Mouse (Mus musculus) stomach, embryonic 16.5 days (tissue): ENCODE measurements around the gene Stxbp3. TPM values are rescaled to one million over a fixed set of nuclear protein-coding genes. Genes with fewer than 3 reads are reported as not detected.

Experiments
- ATAC-seq: fragments of 200-750 bp; cut with Nextera tagmentation; 2 replicates; pipeline ENCODE4 v1.8.0; 2017; ENCODE audit warnings: moderate number of reproducible peaks, moderate TSS enrichment; ENCODE audit not compliant: insufficient read depth, low FRiP score
- H3K27ac ChIP-seq: fragments of 300-500 bp; sonication (generic); 2 replicates; pipeline ENCODE4 v1.5.1; 2014; ENCODE audit warnings: low read length
- H3K27me3 ChIP-seq: fragments of 300-500 bp; sonication (generic); 2 replicates; pipeline ENCODE4 v1.6.1; 2014; ENCODE audit warnings: low read length, control low read depth, mixed read lengths; ENCODE audit not compliant: control insufficient read depth, insufficient read depth
- H3K36me3 ChIP-seq: fragments of 300-500 bp; sonication (generic); 2 replicates; pipeline ENCODE4 v1.6.1; 2014; ENCODE audit warnings: low read length; ENCODE audit not compliant: control insufficient read depth, insufficient read depth
- H3K4me1 ChIP-seq: fragments of 300-500 bp; sonication (generic); 2 replicates; pipeline ENCODE4 v1.6.1; 2014; ENCODE audit warnings: low read length, control low read depth, mixed read lengths; ENCODE audit not compliant: control insufficient read depth, insufficient read depth
- H3K4me2 ChIP-seq: fragments of 300-500 bp; sonication (generic); 2 replicates; pipeline ENCODE4 v1.6.1; 2014; ENCODE audit warnings: low read depth, low read length, mixed read lengths
- H3K4me3 ChIP-seq: fragments of 300-500 bp; sonication (generic); replicated peaks from 2 replicates; pipeline ENCODE4 v1.5.1; 2014; ENCODE audit warnings: mild to moderate bottlenecking, low read length
- H3K9ac ChIP-seq: fragments of 300-500 bp; sonication (generic); 2 replicates; pipeline ENCODE4 v1.6.1; 2014; ENCODE audit warnings: low read length
- H3K9me3 ChIP-seq: fragments of 300-500 bp; sonication (generic); replicated peaks from 2 replicates; pipeline ENCODE4 v1.6.1; 2016; ENCODE audit warnings: low read length, control low read depth; ENCODE audit not compliant: control insufficient read depth
- WGBS: fragments of 180-500 bp; shearing (Covaris S2); extraction: QIAGEN DNeasy Blood & Tissue Kit; methylation state at CpG from one replicate; pipeline ENCODE4 v1.1.7; 2014; 5-methylcytosine and 5-hydroxymethylcytosine counted together
- polyA plus RNA-seq: library from polyadenylated mRNA; unstranded; fragments of >200 nt; fragmentation: Nextera tagmentation; extraction: Ambion mirVana; gene quantifications from 2 replicates; pipeline ENCODE4 v1.2.1, GENCODE M21; 2015

Gene Stxbp3
- polyA plus RNA-seq, 1 experiment from 2014 or later = 44.6 TPM

GRCm38 (mm10) chr3:108755542-108755941, 84.8 kb downstream of the Stxbp3 start:
- no peak overlapping the region for H3K27ac ChIP-seq
- H3K36me3 ChIP-seq = no peaks in the 10 kb centered on the region
- H3K9ac ChIP-seq = no peak overlapping the region
- no peak overlapping the region for H3K4me3 ChIP-seq
- WGBS = 81% methylated on average over 2 of the region's 2 CpGs
- peaks cover 12% of the 10 kb centered on the region; the same call in 1 of the 2 replicates for H3K4me1 ChIP-seq
- ATAC-seq = no peak
- peaks cover 4% of the 10 kb centered on the region; the same call in 1 of the 2 replicates for H3K27me3 ChIP-seq
- no peaks in the 10 kb centered on the region for H3K9me3 ChIP-seq
- no peak overlapping the region for H3K4me2 ChIP-seq

- 48% methylated on average over 1 of the region's 1 CpGs for whole genome bisulfite sequencing
- Histone ChIP-seq H3K9me3 (no peaks in the 10 kb centered on the region), H3K36me3 (no peaks in the 10 kb centered on the region), H3K4me1 (0 out of 2 replicates have a peak, but pooled peaks cover 6% of the 10 kb centered on the region), H3K4me2 (no peak overlapping the region), H3K4me3 (no peak overlapping the region), H3K9ac (no peak overlapping the region), H3K27me3 (peaks cover 4% of the 10 kb centered on the region; the same call in 1 of the 2 replicates), H3K27ac (no peak overlapping the region)
- no peak for ATAC-seq
Measured at GRCm38 (mm10) chr3:108754541-108754940, 85.8 kb downstream of the Stxbp3 start.

- Histone ChIP-seq H3K27me3 (no peaks in the 10 kb centered on the region), H3K4me3 (no peak overlapping the region), H3K4me2 (no peak overlapping the region), H3K9me3 (no peaks in the 10 kb centered on the region), H3K9ac (no peak overlapping the region), H3K36me3 (no peaks in the 10 kb centered on the region), H3K27ac (peak overlapping the region; percentile 11; the same call in 1 of the 2 replicates), H3K4me1 (no peaks in the 10 kb centered on the region)
- 71% methylated on average over 6 of the region's 6 CpGs for WGBS
- no peak for ATAC-seq
Measured at GRCm38 (mm10) chr3:108751691-108752090, 88.6 kb downstream of the Stxbp3 start.

GRCm38 (mm10) chr3:108751061-108751460, 89.3 kb downstream of the Stxbp3 start:
- Histone ChIP-seq H3K27me3 (no peaks in the 10 kb centered on the region), H3K4me3 (no peak overlapping the region), H3K27ac (no peak overlapping the region), H3K9ac (no peak overlapping the region), H3K36me3 (no peaks in the 10 kb centered on the region), H3K4me2 (no peak overlapping the region), H3K4me1 (no peaks in the 10 kb centered on the region), H3K9me3 (no peaks in the 10 kb centered on the region)
- WGBS = 53% methylated on average over 6 of the region's 6 CpGs
- no peak for ATAC-seq

- Histone ChIP-seq H3K4me3 (no peak overlapping the region), H3K4me1 (no peaks in the 10 kb centered on the region), H3K4me2 (no peak overlapping the region), H3K9ac (no peak overlapping the region), H3K27me3 (no peaks in the 10 kb centered on the region), H3K27ac (no peak overlapping the region), H3K36me3 (no peaks in the 10 kb centered on the region), H3K9me3 (no peaks in the 10 kb centered on the region)
- ATAC-seq = no peak
- 77% methylated on average over 4 of the region's 4 CpGs for whole genome bisulfite sequencing
Measured at GRCm38 (mm10) chr3:108744060-108744459, 96.3 kb downstream of the Stxbp3 start.

Other genes with a start within 250 kb of the Stxbp3 start
- gene Wdr47, start 249.2 kb downstream of the Stxbp3 start, polyA plus RNA-seq = 14.3 and 14.9 TPM in 2 replicates
- gene Clcc1, start 186.6 kb downstream of the Stxbp3 start, polyA plus RNA-seq = 74.3 and 81.4 TPM in 2 replicates
- gene Gpsm2, start 118.2 kb downstream of the Stxbp3 start, polyA plus RNA-seq = 51.3 and 57.7 TPM in 2 replicates
- 0.49 and 0.97 TPM in 2 replicates for gene Aknad1, start 100.9 kb downstream of the Stxbp3 start, polyA plus RNA-seq
- 0.20 and 0.40 TPM in 2 replicates for gene Fndc7, start 49.5 kb upstream of the Stxbp3 start, polyA plus RNA-seq
- gene Prpf38b, start 71.2 kb upstream of the Stxbp3 start, polyA plus RNA-seq = 66.0 and 69.4 TPM in 2 replicates
- 0.49 and 0.55 TPM in 2 replicates for gene Henmt1, start 99.3 kb upstream of the Stxbp3 start, polyA plus RNA-seq
- not detected in 2 replicates for gene Gm9857, start 99.9 kb upstream of the Stxbp3 start, polyA plus RNA-seq
- 8.0 and 8.8 TPM in 2 replicates for gene Fam102b, start 187.1 kb upstream of the Stxbp3 start, polyA plus RNA-seq
- gene Slc25a54, start 239.9 kb upstream of the Stxbp3 start, polyA plus RNA-seq = not detected in 2 replicates